Mouse (Mus musculus): ENCODE measurements around the gene Gcnt1. TPM values are rescaled to one million over a fixed set of nuclear protein-coding genes. Genes with fewer than 3 reads are reported as not detected.

The Gcnt1 gene
- polyA plus RNA-seq, 1 experiment from 2014 or later: 8.1 TPM

DNA sequence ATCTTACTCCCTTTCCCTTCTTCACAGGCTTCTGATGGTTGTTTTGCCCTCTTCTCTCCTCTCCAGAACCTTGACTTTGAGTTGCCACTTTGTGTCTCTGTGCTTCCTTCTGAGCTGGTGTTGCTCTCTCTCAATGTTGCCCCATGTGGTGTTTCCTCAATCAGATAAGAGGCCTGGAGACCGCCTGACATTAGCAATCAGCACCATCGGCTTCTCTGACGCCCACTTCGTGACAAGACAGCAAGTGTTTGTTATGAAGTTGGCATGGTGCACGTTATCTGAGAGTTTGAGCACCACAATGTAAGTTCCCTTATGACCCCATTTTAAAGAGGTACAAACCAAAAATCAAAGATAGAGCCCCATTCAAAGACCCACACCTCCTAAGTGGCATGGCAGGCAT, 76.6 kb downstream of the Gcnt1 start:
- H3K27ac ChIP-seq (ENCODE audit: low read length): no peak overlapping the region
- no peaks in the 10 kb centered on the region for H3K27me3 ChIP-seq (ENCODE audit: control insufficient read depth, insufficient read depth, low read length)
- H3K4me2 ChIP-seq (ENCODE audit: low read depth, low read length): no peak overlapping the region
- H3K36me3 ChIP-seq (ENCODE audit: control insufficient read depth, insufficient read depth, low read length): no peaks in the 10 kb centered on the region
- H3K4me3 ChIP-seq (replicated peaks; ENCODE audit: low read length): no peak overlapping the region
- H3K4me1 ChIP-seq (ENCODE audit: control insufficient read depth, insufficient read depth, low read length): no peaks in the 10 kb centered on the region
- H3K9ac ChIP-seq (ENCODE audit: low read length): no peak overlapping the region
- H3K9me3 ChIP-seq (replicated peaks; ENCODE audit: control insufficient read depth, low read length): no peaks in the 10 kb centered on the region
- 80% methylated on average over 5 of the region's 5 CpGs for WGBS
- ATAC-seq (ENCODE audit: insufficient read depth, low FRiP score): no peak

DNA sequence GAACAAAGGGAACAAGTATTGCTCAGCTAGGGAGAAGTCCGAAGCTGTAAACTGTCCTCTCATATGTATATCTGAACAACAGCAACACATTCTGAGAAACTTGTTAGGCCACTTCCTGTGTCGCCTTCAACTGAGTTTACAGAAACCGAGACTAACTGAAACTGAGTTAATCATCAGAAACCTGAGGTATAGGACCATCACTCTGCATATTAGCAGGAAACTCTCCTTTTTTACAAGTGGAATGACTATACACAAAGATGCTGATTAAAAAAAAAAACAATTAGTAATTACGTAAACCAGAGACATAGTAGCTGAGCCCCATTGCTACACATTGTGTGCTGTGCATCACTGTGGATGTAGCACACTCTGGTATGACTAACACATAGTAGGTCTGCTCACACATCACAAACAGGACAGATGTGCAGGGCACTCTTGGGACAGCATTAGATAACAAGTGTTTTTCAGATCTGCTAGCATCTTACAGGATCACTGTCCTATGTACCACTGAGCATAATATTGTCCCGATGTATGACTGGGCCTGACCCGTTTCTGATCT, 77.4 kb downstream of the Gcnt1 start:
- Histone ChIP-seq H3K36me3 (ENCODE audit: control insufficient read depth, insufficient read depth, low read length) (no peaks in the 10 kb centered on the region), H3K9me3 (replicated peaks; ENCODE audit: control insufficient read depth, low read length) (no peaks in the 10 kb centered on the region), H3K9ac (ENCODE audit: low read length) (no peak overlapping the region), H3K4me2 (ENCODE audit: low read depth, low read length) (no peak overlapping the region), H3K27me3 (ENCODE audit: control insufficient read depth, insufficient read depth, low read length) (no peaks in the 10 kb centered on the region), H3K4me1 (ENCODE audit: control insufficient read depth, insufficient read depth, low read length) (no peaks in the 10 kb centered on the region), H3K27ac (ENCODE audit: low read length) (no peak overlapping the region), H3K4me3 (replicated peaks; ENCODE audit: low read length) (no peak overlapping the region)
- no peak for ATAC-seq (ENCODE audit: insufficient read depth, low FRiP score)
- 79% methylated on average over 6 of the region's 6 CpGs for WGBS

- Histone ChIP-seq H3K4me2 (ENCODE audit: low read depth, low read length) (no peak overlapping the region), H3K9me3 (replicated peaks; ENCODE audit: control insufficient read depth, low read length) (no peaks in the 10 kb centered on the region), H3K36me3 (ENCODE audit: control insufficient read depth, insufficient read depth, low read length) (no peaks in the 10 kb centered on the region), H3K27me3 (ENCODE audit: control insufficient read depth, insufficient read depth, low read length) (no peaks in the 10 kb centered on the region), H3K9ac (ENCODE audit: low read length) (no peak overlapping the region), H3K27ac (ENCODE audit: low read length) (no peak overlapping the region), H3K4me1 (ENCODE audit: control insufficient read depth, insufficient read depth, low read length) (no peaks in the 10 kb centered on the region), H3K4me3 (replicated peaks; ENCODE audit: low read length) (no peak overlapping the region)
- WGBS: 86% methylated on average over 5 of the region's 5 CpGs
- ATAC-seq (ENCODE audit: insufficient read depth, low FRiP score): no peak
Observed at GRCm38 (mm10) chr19:17294136-17294535, 78.5 kb downstream of the Gcnt1 start.

- Histone ChIP-seq H3K9ac (ENCODE audit: low read length) (no peak overlapping the region), H3K4me2 (ENCODE audit: low read depth, low read length) (no peak overlapping the region), H3K27ac (ENCODE audit: low read length) (no peak overlapping the region), H3K27me3 (ENCODE audit: control insufficient read depth, insufficient read depth, low read length) (no peaks in the 10 kb centered on the region), H3K9me3 (replicated peaks; ENCODE audit: control insufficient read depth, low read length) (no peaks in the 10 kb centered on the region), H3K4me1 (ENCODE audit: control insufficient read depth, insufficient read depth, low read length) (no peaks in the 10 kb centered on the region), H3K4me3 (replicated peaks; ENCODE audit: low read length) (no peak overlapping the region), H3K36me3 (ENCODE audit: control insufficient read depth, insufficient read depth, low read length) (no peaks in the 10 kb centered on the region)
- 54% methylated on average over 6 of the region's 6 CpGs for WGBS
- no peak for ATAC-seq (ENCODE audit: insufficient read depth, low FRiP score)
Observed at GRCm38 (mm10) chr19:17289526-17289925, 83.1 kb downstream of the Gcnt1 start.

- no peak overlapping the region for H3K27ac ChIP-seq (ENCODE audit: low read length)
- no peaks in the 10 kb centered on the region for H3K27me3 ChIP-seq (ENCODE audit: control insufficient read depth, insufficient read depth, low read length)
- H3K36me3 ChIP-seq (ENCODE audit: control insufficient read depth, insufficient read depth, low read length): no peaks in the 10 kb centered on the region
- H3K9me3 ChIP-seq (replicated peaks; ENCODE audit: control insufficient read depth, low read length): no peaks in the 10 kb centered on the region
- H3K4me3 ChIP-seq (replicated peaks; ENCODE audit: low read length): no peak overlapping the region
- H3K9ac ChIP-seq (ENCODE audit: low read length): no peak overlapping the region
- H3K4me2 ChIP-seq (ENCODE audit: low read depth, low read length): no peak overlapping the region
- no peak for ATAC-seq (ENCODE audit: insufficient read depth, low FRiP score)
- H3K4me1 ChIP-seq (ENCODE audit: control insufficient read depth, insufficient read depth, low read length): no peaks in the 10 kb centered on the region
- WGBS: 79% methylated on average over 7 of the region's 7 CpGs
Observed at GRCm38 (mm10) chr19:17286004-17286403, 86.6 kb downstream of the Gcnt1 start.

- no peak overlapping the region for H3K4me3 ChIP-seq (replicated peaks; ENCODE audit: low read length)
- no peaks in the 10 kb centered on the region for H3K9me3 ChIP-seq (replicated peaks; ENCODE audit: control insufficient read depth, low read length)
- 49% methylated on average over 3 of the region's 3 CpGs for WGBS
- no peak overlapping the region for H3K4me2 ChIP-seq (ENCODE audit: low read depth, low read length)
- no peak for ATAC-seq (ENCODE audit: insufficient read depth, low FRiP score)
- H3K36me3 ChIP-seq (ENCODE audit: control insufficient read depth, insufficient read depth, low read length): no peaks in the 10 kb centered on the region
- no peaks in the 10 kb centered on the region for H3K27me3 ChIP-seq (ENCODE audit: control insufficient read depth, insufficient read depth, low read length)
- H3K4me1 ChIP-seq (ENCODE audit: control insufficient read depth, insufficient read depth, low read length): no peaks in the 10 kb centered on the region
- no peak overlapping the region for H3K9ac ChIP-seq (ENCODE audit: low read length)
- H3K27ac ChIP-seq (ENCODE audit: low read length): no peak overlapping the region
Observed at GRCm38 (mm10) chr19:17283317-17283716, 89.3 kb downstream of the Gcnt1 start.

DNA sequence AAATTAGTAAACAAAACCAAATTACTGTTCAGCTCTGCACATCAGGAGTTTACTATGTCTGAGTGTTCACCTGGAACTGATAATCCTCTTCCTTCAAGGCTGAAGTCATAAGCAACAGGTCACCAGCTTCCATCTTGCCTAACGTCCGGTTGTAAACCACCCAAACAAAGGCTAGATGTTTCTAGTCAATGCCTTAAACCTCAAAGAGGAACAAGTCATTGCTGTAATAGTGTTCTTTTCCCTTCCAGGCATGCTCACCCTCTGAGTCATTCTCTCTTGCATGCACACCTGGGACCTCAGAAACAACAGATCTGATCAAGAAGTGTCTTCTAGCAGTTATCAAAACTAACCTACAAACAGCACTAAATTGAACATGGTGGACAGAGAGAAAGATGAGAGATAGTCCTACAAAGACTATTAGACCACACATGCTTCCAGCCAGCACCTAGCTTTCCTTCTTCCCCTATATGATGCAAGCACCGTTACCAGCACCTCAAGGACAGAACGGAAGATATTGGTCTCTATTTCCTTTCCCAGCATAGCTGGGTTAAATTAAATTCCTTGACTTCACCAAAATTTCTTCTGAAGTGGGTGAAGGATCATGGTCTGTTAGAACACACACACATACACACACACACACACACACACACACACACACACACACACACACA, 94.1 kb downstream of the Gcnt1 start:
- Histone ChIP-seq H3K27me3 (ENCODE audit: control insufficient read depth, insufficient read depth, low read length) (no peaks in the 10 kb centered on the region), H3K4me2 (ENCODE audit: low read depth, low read length) (no peak overlapping the region), H3K36me3 (ENCODE audit: control insufficient read depth, insufficient read depth, low read length) (no peaks in the 10 kb centered on the region), H3K9me3 (replicated peaks; ENCODE audit: control insufficient read depth, low read length) (no peaks in the 10 kb centered on the region), H3K27ac (ENCODE audit: low read length) (no peak overlapping the region), H3K9ac (ENCODE audit: low read length) (no peak overlapping the region), H3K4me3 (replicated peaks; ENCODE audit: low read length) (no peak overlapping the region), H3K4me1 (ENCODE audit: control insufficient read depth, insufficient read depth, low read length) (no peaks in the 10 kb centered on the region)
- 85% methylated on average over 4 of the region's 4 CpGs for WGBS
- ATAC-seq (ENCODE audit: insufficient read depth, low FRiP score): no peak

Other genes with a start within 250 kb of the Gcnt1 start
- gene Rfk, start 21.2 kb upstream of the Gcnt1 start, polyA plus RNA-seq (2015; fragmentation: Nextera tagmentation; extraction: Ambion mirVana): 64.5 and 65.4 TPM in 2 replicates

All from stomach, embryonic 16.5 days (tissue).